Mouse (Mus musculus) layer of hippocampus, adult 9-10 months (tissue): ENCODE measurements at regions not wholly inside any gene's neighbourhood (a gene's known extent, or its start where the extent isn't known, plus 50 kb on each side); places are given as distances from the start of the nearest gene placed in this dataset.

ENCODE experiments used
- DNase-seq: peaks from one replicate; pipeline ENCODE4 v3.0.0; 2022; ENCODE audit warnings: low spot score

DNA sequence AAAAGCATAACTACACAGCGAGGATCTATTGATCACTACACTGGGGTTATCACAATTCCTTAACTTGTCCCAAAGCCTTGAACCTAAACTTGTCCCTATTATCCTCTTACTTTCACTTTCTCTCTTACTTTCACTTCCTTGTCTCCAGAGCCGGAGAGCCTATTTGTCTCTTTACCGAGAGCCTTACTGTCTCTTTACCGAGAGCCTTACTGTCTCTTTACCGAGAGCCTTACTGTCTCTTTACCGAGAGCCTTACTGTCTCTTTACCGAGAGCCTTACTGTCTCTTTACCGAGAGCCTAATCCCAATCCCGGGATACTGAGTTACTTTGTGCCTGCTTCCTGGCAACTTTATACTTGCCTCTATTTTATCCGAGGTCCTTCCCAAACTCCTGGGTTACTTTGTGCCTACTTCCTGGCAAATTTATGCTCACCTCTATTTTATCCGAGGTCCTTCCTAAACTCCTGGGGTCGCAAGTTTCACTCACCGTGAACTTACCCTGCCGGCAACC is 335.3 kb upstream of the Ccng1 start:
- peak; percentile 17 for DNase-seq

DNA sequence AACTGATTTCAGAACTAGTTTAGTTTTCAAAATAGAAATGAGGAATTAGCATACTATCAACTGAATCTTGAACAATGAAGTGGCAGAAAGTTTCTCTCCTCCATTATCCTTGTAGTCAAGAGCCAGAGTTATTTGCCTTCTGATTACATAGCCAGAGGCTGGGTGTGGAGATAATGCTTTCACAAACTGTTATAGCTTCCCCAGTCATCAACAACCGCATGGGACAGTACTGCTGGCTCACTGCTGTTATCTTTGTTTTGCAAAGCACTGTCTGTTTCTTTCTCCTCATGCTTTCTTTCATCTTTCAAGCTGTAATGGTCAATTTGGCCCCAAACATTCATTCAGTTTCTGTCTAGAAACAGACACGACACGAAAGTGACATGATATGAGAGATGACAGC is 308.5 kb upstream of the Ccng1 start:
- no peak for DNase-seq

DNA sequence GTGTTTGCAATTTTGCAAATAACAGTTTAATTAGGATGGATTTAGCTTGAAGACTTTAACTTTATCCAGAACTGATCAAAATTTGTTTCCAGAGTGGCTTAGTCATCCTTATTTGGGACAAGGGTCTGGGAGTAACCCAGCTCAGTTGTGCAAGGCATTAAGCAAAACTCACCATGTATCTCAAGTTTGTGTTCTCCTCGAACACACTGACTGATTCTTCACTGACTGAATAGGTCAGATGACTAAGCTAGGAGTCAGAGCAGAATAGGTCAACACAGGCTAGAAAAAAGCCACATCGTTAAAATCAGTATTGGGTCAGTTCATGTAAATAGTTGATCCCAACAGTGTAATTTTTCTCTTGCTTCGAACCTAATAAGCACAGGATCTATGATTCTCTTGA is 302.7 kb upstream of the Ccng1 start:
- DNase-seq = no peak

DNA sequence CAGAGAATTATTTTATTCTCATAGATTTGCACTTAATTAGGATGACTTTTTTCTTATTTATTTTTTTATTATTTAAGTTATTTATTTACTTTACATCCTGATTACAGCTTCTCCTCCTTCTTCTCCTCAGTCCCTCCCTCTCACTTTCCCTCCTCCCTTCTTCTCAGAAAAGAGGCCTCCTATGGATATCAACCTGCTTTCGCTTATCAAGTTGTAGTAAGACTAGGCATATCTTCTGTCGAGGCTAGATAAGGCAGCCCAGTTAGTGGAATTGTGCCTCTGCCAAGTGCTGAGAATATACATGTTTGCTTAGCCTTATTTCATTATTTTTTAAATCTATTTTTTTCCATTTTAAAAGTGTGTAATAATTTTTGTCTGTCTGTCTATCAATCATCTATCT is 274.9 kb upstream of the Ccng1 start:
- no peak for DNase-seq

GRCm38 (mm10) chr11:41010096-41010495 is 255.0 kb upstream of the Ccng1 start:
- no peak for DNase-seq

GRCm38 (mm10) chr11:40972806-40973205 is 217.7 kb upstream of the Ccng1 start:
- peak; percentile 20 for DNase-seq

GRCm38 (mm10) chr11:40927168-40927567 is 172.1 kb upstream of the Ccng1 start:
- DNase-seq = peak; percentile 46

- no peak for DNase-seq
These were observed 136.4 kb upstream of the Ccng1 start for GRCm38 (mm10) chr11:40891485-40891884.

- DNase-seq = no peak
These were observed 129.4 kb upstream of the Ccng1 start for GRCm38 (mm10) chr11:40884509-40884908.

DNA sequence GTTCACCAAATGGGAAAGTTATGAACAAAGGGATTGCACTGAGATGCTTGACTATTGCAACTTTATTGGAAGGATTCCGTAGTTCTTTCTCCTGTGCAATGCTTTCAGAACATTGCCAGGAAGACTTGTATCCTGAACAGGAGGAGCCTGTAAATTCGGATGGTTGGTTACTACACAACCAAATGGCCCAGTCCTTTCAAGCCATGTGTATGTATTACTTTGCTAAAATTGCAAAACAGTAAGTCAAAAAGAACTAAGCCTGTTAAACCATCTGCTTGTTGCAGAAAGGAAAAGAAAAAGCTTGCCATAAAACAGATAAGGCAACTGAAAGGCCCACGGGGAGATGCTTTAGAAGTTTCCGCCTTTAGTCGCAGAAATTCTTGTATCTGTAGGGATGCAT is 124.5 kb upstream of the Ccng1 start:
- peak; percentile 17 for DNase-seq

- DNase-seq = no peak
These were observed 117.9 kb upstream of the Ccng1 start for GRCm38 (mm10) chr11:40873002-40873401.

DNA sequence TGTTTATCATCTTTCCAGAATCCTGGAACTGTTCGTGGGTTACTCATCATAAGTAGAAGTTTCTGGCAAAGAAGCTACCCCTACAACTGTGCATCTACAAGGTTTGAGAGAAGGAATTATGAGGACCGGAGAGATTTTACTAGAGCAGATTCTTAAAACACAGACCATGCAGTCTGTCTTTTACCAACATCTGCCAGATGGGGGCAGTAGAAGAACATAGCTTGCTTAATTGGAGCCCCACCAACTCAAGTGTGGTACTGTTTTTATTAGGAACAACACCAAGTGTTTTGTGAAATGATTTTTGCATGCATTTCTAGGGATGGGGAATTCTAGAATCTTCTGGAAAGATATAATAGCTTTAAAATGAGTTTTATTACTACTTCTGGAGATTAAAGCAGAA is 110.6 kb upstream of the Ccng1 start:
- peak; percentile 89 for DNase-seq

DNA sequence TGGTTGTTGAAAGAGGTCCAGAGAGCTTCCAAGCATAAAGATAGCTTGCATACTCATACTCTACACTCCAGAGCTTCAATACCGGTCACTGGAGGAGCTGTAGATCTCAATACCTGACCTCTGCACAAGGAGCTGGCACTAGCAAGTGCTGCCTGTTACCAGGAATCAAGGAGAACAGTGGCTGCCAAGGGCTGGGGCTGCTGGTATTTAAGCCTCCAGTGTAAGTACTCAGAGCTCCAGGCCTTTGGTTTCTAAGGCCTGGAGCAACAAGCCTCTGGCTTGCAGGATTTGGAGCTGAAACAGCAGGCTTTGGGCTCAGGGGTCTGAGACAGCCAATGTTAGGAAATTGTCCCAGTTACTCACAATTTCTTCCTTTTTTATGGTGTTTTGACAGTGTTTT is 96.2 kb upstream of the Ccng1 start:
- DNase-seq = no peak

GRCm38 (mm10) chr11:40850652-40851092 is 95.6 kb upstream of the Ccng1 start:
- no peak for DNase-seq

DNA sequence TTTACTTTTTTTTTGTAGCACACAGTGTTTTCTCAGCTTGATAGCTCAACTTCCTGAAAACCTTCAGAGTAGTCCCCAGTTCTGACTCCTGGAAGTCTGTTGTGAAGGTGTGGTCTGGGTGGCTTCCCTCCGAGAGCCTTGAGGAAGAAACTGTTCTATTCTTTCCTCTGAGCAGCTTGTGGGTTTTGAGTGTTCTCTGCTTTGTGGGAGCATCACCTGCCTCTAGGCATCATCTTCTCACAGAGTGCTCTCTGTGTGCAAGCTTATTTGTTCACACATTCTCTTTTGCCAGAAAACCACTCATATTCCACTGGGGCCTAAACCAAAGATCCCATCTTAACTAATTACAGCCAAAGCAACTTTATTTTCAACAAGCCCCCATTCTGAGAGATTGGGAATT is 91.5 kb upstream of the Ccng1 start:
- DNase-seq = no peak

GRCm38 (mm10) chr11:40835393-40835792 is 80.3 kb upstream of the Ccng1 start:
- DNase-seq = no peak
